Mouse (Mus musculus) G1E (cell line): ENCODE measurements at regions not wholly inside any gene's neighbourhood (a gene's known extent, or its start where the extent isn't known, plus 50 kb on each side); places are given as distances from the start of the nearest gene placed in this dataset.

Source experiments
- CTCF ChIP-seq: IDR thresholded peaks from 2 replicates; pipeline ENCODE4 v1.5.1; 2012; ENCODE audit warnings: low read depth, low read length, inconsistent platforms, mixed read lengths
- GATA1 ChIP-seq: IDR thresholded peaks from 2 replicates; pipeline ENCODE4 v1.6.1; 2012; ENCODE audit warnings: borderline replicate concordance, low read length, inconsistent platforms, mixed read lengths
- GATA2 ChIP-seq: IDR thresholded peaks from 2 replicates; pipeline ENCODE4 v1.6.1; 2012; ENCODE audit warnings: low read depth, low read length, inconsistent platforms, borderline replicate concordance
- POLR2AphosphoS5 ChIP-seq: IDR thresholded peaks from 2 replicates; pipeline ENCODE4 v1.6.1; 2012; ENCODE audit warnings: low read depth, low read length, inconsistent platforms; ENCODE audit not compliant: insufficient replicate concordance
- TAL1 ChIP-seq: conservative IDR thresholded peaks from 2 replicates; pipeline ENCODE4 v1.6.1; 2012; ENCODE audit warnings: low read depth, low read length, inconsistent platforms, mixed read lengths

GRCm38 (mm10) chr7:63345671-63346392 lies 98.7 kb upstream of the Otud7a start:
- no peak for TF ChIP-seq CTCF
- no peak for TF ChIP-seq GATA1
- TF ChIP-seq TAL1, result no peak
- no peak for TF ChIP-seq POLR2AphosphoS5
- no peak for TF ChIP-seq GATA2
